Mouse (Mus musculus) G1E (cell line): ENCODE data around the gene Spata45. TPM values are rescaled to one million over a fixed set of nuclear protein-coding genes. Genes with fewer than 3 reads are reported as not detected.
A peak's percentile ranks its signal among the peaks of the same experiment; 100 is the strongest.

Experiments
- ATAC-seq: 2 replicates; pipeline ENCODE4 v1.8.0; 2016; ENCODE audit warnings: mild to moderate bottlenecking; ENCODE audit not compliant: insufficient number of reproducible peaks, poor library complexity, low FRiP score, severe bottlenecking; ENCODE audit errors: extremely low read depth
- DNase-seq: peaks from one replicate; pipeline ENCODE4 v3.0.0; 2012; ENCODE audit warnings: low spot score
- H3K27me3 ChIP-seq: 2 replicates; pipeline ENCODE4 v1.6.1; 2012; ENCODE audit warnings: mild to moderate bottlenecking, low read length, inconsistent platforms; ENCODE audit not compliant: insufficient read depth
- H3K36me3 ChIP-seq: replicated peaks from 2 replicates; pipeline ENCODE3; 2012; ENCODE audit warnings: mild to moderate bottlenecking, inconsistent platforms
- H3K4me1 ChIP-seq: 2 replicates; pipeline ENCODE4 v1.6.1; 2012; ENCODE audit warnings: low read depth, low read length, inconsistent platforms, mixed read lengths; ENCODE audit not compliant: insufficient read depth
- H3K4me3 ChIP-seq: 2 replicates; pipeline ENCODE4 v1.5.1; 2012; ENCODE audit warnings: low read depth, mild to moderate bottlenecking, inconsistent platforms, low read length, moderate library complexity, mixed read lengths
- H3K9me3 ChIP-seq: replicated peaks from 2 replicates; pipeline ENCODE4 v1.6.1; 2012; ENCODE audit warnings: inconsistent platforms
- CTCF ChIP-seq: IDR thresholded peaks from 2 replicates; pipeline ENCODE4 v1.5.1; 2012; ENCODE audit warnings: low read depth, low read length, inconsistent platforms, mixed read lengths
- GATA1 ChIP-seq: IDR thresholded peaks from 2 replicates; pipeline ENCODE4 v1.6.1; 2012; ENCODE audit warnings: borderline replicate concordance, low read length, inconsistent platforms, mixed read lengths
- GATA2 ChIP-seq: IDR thresholded peaks from 2 replicates; pipeline ENCODE4 v1.6.1; 2012; ENCODE audit warnings: low read depth, low read length, inconsistent platforms, borderline replicate concordance
- POLR2AphosphoS5 ChIP-seq: IDR thresholded peaks from 2 replicates; pipeline ENCODE4 v1.6.1; 2012; ENCODE audit warnings: low read depth, low read length, inconsistent platforms; ENCODE audit not compliant: insufficient replicate concordance
- TAL1 ChIP-seq: conservative IDR thresholded peaks from 2 replicates; pipeline ENCODE4 v1.6.1; 2012; ENCODE audit warnings: low read depth, low read length, inconsistent platforms, mixed read lengths
- polyA plus RNA-seq: library from polyadenylated mRNA; stranded (reverse); fragments of >175 nt; gene quantifications from 2 replicates; pipeline ENCODE4 v1.2.3, GENCODE M21; 2012
- total RNA-seq, 2 experiments: library from RNA; stranded (forward) in 1 of 2; stranded (reverse) in 1 of 2; fragments of 200-1000 nt in 1 of 2; fragments of >200 nt in 1 of 2; fragmentation: Nextera tagmentation in 1 of 2; gene quantifications; 2 replicates each; pipeline ENCODE4 v1.2.3; 2014 to 2017

Gene Spata45
- not detected in 2 replicates for total RNA-seq (2014; fragmentation: Nextera tagmentation)
- not detected in 2 replicates for total RNA-seq (2017)
- not detected in 2 replicates for polyA plus RNA-seq

DNA sequence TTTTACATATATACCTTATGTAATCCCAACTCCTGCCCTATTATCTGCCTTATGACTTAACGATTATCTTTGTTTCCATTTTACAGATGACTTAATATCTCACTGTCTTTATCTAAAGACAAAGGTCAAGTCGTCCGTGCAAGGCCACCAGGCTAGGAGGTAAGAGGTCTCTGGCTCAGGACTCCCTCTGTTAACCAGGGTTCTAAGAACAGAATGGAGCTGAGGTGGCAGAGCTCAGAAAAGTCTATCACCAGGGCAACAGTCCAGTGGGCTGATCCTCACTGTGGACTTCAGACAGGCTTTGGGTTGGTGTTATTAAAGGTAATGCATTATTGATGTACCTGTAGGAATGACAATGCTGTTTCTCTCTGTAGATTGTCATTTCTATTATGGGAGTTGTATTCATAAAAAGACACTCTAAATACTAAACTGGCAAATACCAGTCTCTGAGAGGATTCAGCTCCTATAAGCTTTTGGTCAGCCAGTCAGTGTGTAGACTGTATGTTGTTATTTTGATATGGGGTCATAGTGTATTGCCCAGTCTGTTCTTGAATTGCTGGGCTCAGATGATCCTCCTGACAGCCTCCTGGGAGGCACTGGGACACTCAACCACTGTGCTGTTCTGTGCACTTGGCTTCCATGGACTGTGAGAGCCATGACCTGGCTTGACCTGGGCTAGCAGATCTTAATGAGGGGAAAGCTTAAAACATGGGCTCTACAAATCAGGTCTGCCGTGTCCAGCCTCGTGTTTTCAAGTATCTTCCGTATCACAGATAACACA, at the start of gene Spata45:
Spata45 (plus strand) TSS at position 86 of the 781 bp plus-strand sequence.
- ATAC-seq (no peak), DNase-seq (no peak)
- no peak for TF ChIP-seq GATA2
- TF ChIP-seq POLR2AphosphoS5, result no peak
- TF ChIP-seq CTCF, result no peak
- no peak for TF ChIP-seq TAL1
- no peak for TF ChIP-seq GATA1
- no peaks in the 10 kb centered on the region for H3K9me3 ChIP-seq
- H3K27me3 ChIP-seq, result peaks cover 9% of the 10 kb centered on the region
- H3K36me3 ChIP-seq, result no peaks in the 10 kb centered on the region
- peaks cover 13% of the 10 kb centered on the region for H3K4me1 ChIP-seq
- no peak within 1 kb of the TSS for H3K4me3 ChIP-seq

DNA sequence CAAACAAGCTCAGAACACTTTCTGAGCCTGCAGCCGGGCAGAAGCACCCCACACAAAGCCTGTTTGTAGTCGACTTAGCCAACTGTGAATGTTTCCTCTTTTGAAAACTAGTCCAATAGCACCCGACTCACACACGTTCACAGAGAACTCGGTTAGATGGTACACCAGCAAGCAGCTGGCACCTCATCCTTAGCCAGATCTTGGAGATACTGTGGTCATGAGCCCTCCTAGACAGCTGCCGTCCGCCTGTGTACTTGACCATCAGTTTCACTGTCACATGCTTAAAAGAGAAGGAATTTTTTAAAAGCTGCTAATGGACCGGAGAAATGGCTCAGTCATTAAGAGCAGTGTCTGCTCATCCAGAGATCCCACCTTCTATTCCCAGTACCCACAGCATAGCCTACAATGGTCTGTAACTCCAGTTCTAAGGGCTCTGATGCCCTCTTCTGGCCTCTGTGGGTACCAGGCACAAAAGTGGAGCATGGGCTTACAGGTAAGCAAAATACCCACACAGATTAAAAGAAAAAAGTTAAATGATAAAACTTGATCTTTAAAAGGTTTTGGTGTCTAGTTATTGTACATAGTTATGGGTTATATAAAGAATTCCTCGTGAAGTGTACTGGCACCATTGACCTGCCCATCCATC, 46.9 kb upstream of the Spata45 start:
- ATAC-seq, result no peak
- no peaks in the 10 kb centered on the region for H3K4me1 ChIP-seq
- no peak overlapping the region for H3K4me3 ChIP-seq
- peaks cover 29% of the 10 kb centered on the region for H3K27me3 ChIP-seq
- no peaks in the 10 kb centered on the region for H3K9me3 ChIP-seq
- TF ChIP-seq CTCF, result no peak
- no peak for TF ChIP-seq TAL1
- H3K36me3 ChIP-seq, result no peaks in the 10 kb centered on the region
- DNase-seq, result no peak

DNA sequence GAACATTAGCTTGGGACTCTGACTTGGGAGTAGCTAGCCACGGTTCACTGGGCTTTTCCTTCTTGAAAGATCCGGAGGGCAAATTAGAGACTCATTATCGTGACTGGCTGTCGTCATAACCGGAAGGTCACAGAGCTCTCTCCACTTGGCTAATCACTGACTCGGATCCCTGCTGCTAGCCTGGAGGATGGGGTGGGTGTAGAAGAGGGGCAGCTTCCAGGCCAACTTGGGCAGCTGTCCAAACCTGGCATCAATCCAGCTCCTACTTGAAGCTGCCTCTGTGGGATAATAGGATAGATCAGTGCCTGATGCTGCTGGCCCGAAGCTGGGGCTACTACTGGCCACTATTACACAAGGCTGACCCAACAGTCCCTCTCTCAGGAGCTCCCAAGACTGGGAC, 40.9 kb upstream of the Spata45 start:
- Histone ChIP-seq H3K36me3 (peaks cover 3% of the 10 kb centered on the region), H3K27me3 (peaks cover 26% of the 10 kb centered on the region), H3K9me3 (no peaks in the 10 kb centered on the region), H3K4me3 (no peak overlapping the region), H3K4me1 (no peaks in the 10 kb centered on the region)
- TF ChIP-seq GATA2 (no peak), CTCF (no peak), TAL1 (no peak), POLR2AphosphoS5 (no peak)
- DNase-seq (no peak), ATAC-seq (no peak)

DNA sequence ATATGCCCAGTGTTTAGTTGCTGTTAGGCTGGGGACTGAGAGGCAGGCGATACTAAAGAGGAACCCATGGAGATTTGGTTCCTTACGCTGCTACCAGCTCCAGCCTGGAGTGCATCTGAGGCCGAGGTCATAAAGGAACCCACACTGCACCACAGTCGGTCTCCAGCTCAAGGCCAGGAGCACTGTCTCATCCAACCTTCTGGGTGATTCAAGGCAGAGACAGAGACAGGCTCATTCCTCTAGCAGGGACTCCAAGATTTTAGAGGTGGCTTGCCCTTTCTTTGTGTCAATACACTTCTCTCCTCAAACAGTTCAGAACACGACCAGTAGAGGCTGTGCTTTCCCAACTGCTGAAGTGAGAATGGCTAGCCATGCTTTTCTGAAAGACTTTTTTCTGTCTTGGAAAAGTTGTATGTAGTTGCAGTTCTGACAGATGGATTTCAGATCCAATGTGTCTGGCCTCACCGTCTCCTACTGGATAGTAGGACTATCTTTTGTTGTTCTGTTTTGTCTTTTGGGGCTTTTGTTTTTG, 40.0 kb upstream of the Spata45 start:
- peaks cover 5% of the 10 kb centered on the region for H3K36me3 ChIP-seq
- ATAC-seq (no peak), DNase-seq (no peak)
- no peaks in the 10 kb centered on the region for H3K4me1 ChIP-seq
- no peak overlapping the region for H3K4me3 ChIP-seq
- H3K9me3 ChIP-seq, result no peaks in the 10 kb centered on the region
- peaks cover 22% of the 10 kb centered on the region for H3K27me3 ChIP-seq
- TF ChIP-seq CTCF (no peak), POLR2AphosphoS5 (no peak), GATA1 (no peak), TAL1 (no peak), GATA2 (no peak)

DNA sequence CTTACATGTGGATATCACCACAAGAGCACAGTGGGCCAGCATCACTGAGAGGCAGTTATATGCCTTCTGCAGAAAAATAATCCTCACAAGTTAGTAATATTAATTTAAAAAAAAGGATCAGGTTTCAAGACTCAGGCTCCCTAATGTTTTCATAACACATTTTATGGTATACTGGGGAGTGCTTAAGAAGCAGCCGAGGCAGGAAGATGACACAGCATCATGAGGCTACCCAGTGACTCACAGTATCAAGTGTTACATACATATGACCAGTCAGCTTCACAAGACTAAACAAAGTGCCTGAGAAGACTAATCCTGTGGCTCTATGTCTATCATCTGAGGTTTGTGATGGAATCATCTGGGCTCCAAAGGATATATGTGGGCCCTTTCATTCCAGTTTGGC, 38.4 kb upstream of the Spata45 start:
- peaks cover 10% of the 10 kb centered on the region for H3K27me3 ChIP-seq
- H3K4me1 ChIP-seq, result no peaks in the 10 kb centered on the region
- H3K36me3 ChIP-seq, result peaks cover 20% of the 10 kb centered on the region
- TF ChIP-seq TAL1, result no peak
- no peak for TF ChIP-seq GATA1
- no peak for TF ChIP-seq GATA2
- TF ChIP-seq CTCF, result no peak
- TF ChIP-seq POLR2AphosphoS5, result no peak
- H3K9me3 ChIP-seq, result no peaks in the 10 kb centered on the region
- ATAC-seq (0 out of 2 replicates have a peak, but pooled peaks have one; percentile 38), DNase-seq (no peak)
- no peak overlapping the region for H3K4me3 ChIP-seq

DNA sequence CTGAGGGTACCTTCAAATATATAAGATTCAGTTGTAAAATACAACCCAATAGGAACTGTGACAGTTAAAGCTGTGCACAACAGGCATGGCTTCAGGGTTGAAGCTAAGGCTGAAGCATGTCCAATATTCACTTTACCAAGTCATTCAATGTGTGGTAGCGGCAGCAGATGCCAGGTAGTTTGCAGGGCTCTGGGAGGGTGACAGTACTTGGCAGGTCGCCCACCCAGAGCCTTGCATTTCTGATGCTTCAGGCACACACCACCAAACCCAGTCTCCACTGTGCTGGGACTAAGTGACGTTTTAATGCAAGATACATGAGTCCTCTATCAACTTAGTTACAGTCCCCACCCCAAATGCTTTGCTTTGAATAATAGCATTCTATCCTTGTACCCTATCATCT, 35.8 kb upstream of the Spata45 start:
- H3K36me3 ChIP-seq, result peaks cover 41% of the 10 kb centered on the region
- DNase-seq (no peak), ATAC-seq (no peak)
- no peak for TF ChIP-seq TAL1
- no peak for TF ChIP-seq GATA1
- TF ChIP-seq POLR2AphosphoS5, result no peak
- no peak for TF ChIP-seq CTCF
- TF ChIP-seq GATA2, result no peak
- peaks cover 10% of the 10 kb centered on the region for H3K4me1 ChIP-seq
- no peak overlapping the region for H3K4me3 ChIP-seq
- no peaks in the 10 kb centered on the region for H3K27me3 ChIP-seq
- no peaks in the 10 kb centered on the region for H3K9me3 ChIP-seq
